Mouse (Mus musculus) embryo, embryonic 10.5 days (tissue): Measurements from ENCODE around the gene Tasp1.
"Not testable (repeated sequence)": the region's sequence is repeated elsewhere in the genome, so short reads cannot be mapped to it uniquely, and the experiment has no call there.

ENCODE experiments used
- DNase-seq: peaks from one replicate; pipeline ENCODE4 v3.0.0-alpha.2; 2015; ENCODE audit warnings: low spot score

Tasp1 gene

GRCm38 (mm10) chr2:140058125-140058524 is 8.5 kb downstream of the Tasp1 start:
- no peak for DNase-seq

DNA sequence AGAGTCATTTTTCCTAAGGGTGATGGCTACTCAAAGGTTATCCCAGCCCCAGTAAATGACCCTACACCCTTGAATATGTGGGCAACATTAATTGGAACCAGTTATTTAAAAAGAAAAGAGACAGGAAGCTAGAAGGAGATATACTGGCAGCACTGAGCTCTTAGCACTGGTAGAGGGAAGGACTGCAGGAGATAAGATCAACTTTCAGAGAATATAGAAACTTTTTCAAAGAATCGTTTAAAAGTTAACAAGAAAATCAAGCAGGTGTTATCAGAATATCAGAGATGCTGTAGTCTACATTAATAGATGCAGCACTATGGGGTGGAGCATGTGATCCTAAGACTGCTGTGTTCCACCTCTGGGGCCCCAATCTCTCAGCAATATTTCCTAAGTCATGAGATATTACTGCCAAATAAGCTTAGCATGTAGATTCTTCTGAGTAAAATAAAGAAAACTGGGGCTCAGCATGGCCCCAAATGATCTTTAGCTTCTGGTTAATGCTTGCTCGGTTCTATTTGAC is 14.9 kb downstream of the Tasp1 start:
- no peak for DNase-seq

- no peak for DNase-seq
These were observed 24.0 kb downstream of the Tasp1 start for GRCm38 (mm10) chr2:140042522-140043131.

- no peak for DNase-seq
These were observed 24.5 kb downstream of the Tasp1 start for GRCm38 (mm10) chr2:140042081-140042480.

DNA sequence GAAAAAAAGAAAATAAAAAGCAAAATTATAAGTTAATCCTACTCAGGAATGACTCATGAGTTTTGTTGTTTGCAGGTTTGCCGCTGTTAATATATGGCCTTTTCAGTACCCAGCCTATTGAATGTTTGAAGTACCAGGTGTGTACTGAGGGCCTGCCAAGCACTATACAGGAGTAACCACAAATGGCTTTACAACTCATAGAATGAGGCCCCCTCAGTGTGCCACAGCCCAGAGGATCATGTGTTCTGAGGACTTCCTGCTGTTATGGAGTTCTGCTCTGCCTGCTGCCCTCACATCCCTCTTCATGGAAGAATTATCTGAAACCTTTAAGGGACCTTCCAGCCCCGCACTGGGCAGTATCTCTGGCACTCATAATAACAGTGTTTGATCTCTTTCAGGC is 29.1 kb downstream of the Tasp1 start:
- DNase-seq, result no peak

DNA sequence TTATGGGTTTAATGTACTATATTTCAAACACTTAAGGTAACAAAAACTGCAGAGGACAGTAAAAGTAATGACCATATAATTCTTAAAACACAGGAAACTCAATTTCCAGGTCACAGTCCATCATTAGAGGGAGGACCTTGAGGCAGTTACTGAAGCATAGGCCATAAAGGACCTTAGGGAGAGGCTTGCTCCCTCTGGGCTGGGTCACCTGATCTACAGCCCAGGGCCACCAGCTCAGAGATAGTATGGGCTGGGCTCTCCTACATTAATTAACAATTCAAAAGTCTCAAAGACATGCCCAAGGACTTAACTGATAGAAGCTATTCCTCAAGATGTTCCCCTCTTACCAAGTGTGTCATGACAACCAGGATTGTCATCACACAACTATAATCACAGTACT is 29.8 kb downstream of the Tasp1 start:
- no peak for DNase-seq

DNA sequence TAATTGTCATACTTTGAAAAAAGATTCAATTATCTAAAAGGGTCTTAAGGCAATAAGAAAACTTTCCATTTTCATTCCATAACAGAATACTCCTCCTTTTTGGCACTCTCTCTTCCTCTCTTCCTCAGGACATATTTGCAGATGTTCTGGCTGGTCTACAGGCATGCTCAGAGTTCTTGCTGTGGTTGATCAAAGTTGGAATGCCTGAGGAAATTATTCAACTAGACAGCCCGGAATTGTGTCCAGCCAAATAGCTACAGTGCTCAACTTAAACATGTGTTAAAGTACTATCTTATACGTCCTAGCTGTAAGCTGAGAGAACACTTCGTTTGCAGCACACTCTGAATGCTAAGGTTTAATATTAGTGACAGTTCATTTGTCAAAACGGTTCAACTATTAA is 41.7 kb downstream of the Tasp1 start:
- DNase-seq, result peak; percentile 3

DNA sequence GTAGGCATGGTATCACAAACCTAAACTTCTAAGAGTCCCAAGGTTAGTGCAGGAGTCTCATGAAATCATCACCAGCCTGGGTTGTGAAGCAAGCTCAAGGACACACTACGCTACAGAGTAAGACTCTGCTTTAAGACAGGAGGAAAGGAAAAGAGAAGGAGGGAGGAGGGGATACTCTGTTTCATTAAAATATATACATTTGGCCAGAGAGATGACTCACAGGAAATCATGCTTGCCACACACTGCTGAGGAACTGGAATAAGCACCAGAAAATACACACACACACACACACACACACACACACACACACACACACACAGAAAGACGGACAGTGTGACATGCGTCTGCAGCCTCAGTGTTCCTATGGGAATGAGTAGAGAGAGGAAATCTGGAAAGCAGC is 59.2 kb downstream of the Tasp1 start:
- DNase-seq, result no peak

- peak; percentile 4 for DNase-seq
These were observed 68.4 kb downstream of the Tasp1 start for GRCm38 (mm10) chr2:139998170-139998569.

DNA sequence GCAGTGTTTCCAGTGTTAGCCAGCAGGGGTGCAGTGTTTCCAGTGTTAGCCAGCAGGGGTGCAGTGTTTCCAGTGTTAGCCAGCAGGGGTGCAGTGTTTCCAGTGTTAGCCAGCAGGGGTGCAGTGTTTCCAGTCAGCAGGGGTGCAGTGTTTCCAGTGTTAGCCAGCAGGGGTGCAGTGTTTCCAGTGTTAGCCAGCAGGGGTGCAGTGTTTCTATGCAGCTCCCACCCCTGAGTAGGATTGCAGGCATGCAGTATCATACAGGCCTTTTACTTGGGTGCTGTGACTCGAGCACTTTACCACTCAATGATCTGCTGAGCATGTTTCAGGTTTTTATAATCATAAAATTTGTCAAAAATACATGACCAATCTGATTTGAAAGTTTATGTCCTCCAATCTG is 76.7 kb downstream of the Tasp1 start:
- not testable (repeated sequence) for DNase-seq

GRCm38 (mm10) chr2:139967451-139967850 is 99.2 kb downstream of the Tasp1 start:
- no peak for DNase-seq

- DNase-seq, result peak; percentile 79
These were observed 100.3 kb downstream of the Tasp1 start for GRCm38 (mm10) chr2:139966288-139966687.

- no peak for DNase-seq
These were observed 117.8 kb downstream of the Tasp1 start for GRCm38 (mm10) chr2:139948843-139949242.

- DNase-seq, result no peak
These were observed 129.0 kb downstream of the Tasp1 start for GRCm38 (mm10) chr2:139937581-139937980.

GRCm38 (mm10) chr2:139934577-139934976 is 132.0 kb downstream of the Tasp1 start:
- DNase-seq, result peak; percentile 78

- no peak for DNase-seq
These were observed 132.5 kb downstream of the Tasp1 start for GRCm38 (mm10) chr2:139934033-139934572.

DNA sequence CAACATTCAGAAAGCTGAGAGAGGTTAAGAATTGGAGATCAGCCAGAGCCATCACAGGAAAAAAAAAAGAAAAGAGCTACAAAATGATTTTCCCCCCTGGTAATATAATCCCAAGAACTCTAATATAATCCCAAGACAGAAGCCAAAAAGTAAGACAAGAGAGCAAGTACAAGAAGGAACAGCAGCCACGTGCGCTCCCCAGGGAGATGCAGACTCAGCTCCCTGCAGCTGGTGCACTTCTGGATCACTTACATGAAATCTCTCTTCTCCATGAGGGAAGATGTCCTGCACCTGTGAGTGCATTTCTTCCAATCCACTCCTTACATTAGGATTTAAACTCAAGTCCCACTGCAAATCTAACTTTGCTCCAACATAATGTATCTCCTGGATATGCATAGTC is 134.4 kb downstream of the Tasp1 start:
- DNase-seq, result no peak

DNA sequence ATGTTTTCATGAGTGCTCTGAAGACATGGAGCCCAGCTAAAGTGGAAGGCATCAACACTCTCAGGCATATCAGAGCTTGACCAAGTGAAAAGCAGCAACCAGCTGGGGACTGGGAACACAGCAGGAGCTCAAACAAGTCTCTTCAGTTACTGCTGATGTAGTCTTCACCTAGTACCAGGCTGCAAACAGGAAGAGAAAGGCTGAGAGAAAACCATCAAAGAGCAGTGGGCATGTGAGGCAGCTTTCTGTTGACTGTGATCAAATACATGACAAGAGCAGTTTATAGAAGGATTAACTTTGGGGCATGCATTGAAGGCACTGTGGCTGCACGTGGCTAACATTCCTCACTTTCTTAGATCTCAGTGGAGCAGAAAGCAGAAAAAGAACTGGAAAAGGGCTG is 141.7 kb downstream of the Tasp1 start:
- DNase-seq, result peak; percentile 11

- DNase-seq, result not testable (repeated sequence)
These were observed 145.2 kb downstream of the Tasp1 start for GRCm38 (mm10) chr2:139921395-139921794.

GRCm38 (mm10) chr2:139919757-139920156 is 146.8 kb downstream of the Tasp1 start:
- no peak for DNase-seq

DNA sequence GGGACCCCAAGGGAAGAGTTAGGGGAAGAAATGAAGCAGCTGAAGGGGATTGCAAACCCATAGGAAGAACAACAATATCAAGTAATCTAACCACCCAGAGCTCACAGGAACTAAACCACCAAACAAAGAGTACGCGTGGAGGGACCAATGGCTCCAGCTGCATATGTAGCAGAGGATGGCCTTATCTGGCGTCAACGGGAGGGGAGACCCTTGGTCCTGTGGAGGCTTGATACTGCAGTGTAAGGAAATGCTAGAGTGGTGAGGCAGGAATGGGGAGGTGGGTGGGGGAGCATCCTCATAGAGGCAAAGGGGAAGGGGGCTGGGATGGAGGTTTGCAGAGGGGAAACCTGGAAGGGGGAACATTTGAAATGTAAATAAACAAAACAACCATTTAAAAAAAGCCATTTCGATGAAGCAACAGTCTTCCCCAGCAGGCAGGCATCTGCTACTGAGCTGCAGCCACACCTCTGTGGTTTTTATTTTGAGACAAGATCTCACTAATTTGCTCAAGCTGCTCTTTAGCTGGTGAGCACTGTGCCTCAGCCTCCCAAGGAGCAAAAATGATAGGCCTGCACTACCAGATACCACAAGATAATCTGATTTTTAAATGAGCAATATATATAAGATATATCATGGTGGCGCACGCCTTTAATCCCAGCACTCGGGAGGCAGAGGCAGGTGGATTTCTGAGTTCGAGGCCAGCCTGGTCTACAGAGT is 160.0 kb downstream of the Tasp1 start:
- no peak for DNase-seq

- DNase-seq, result no peak
These were observed 175.1 kb downstream of the Tasp1 start for GRCm38 (mm10) chr2:139891405-139892089.

DNA sequence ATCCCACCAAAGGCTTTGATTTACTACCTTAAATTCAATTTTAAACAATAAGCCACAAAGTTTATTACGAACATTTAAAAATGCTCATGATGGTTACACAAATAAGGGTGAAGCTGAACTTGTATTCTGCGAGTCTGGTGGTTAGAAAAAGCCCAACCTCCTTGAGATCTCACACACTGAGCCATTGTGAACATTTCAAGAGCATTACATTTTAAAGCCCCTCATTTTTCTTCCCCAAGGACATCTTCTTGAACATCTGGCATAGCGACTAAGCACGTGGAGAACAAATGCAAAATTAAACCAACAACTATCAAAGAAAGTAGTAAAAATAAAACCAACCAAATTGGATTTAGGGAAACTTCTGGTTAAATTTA is 182.4 kb downstream of the Tasp1 start:
- no peak for DNase-seq
